Mouse (Mus musculus) inflammation-experienced regulatory T-cells, adult 16 weeks (primary cell): Measurements from ENCODE around the gene Spns3. TPM values are rescaled to one million over a fixed set of nuclear protein-coding genes. Genes with fewer than 3 reads are reported as not detected.

Experiments used
- polyA plus RNA-seq: library from polyadenylated mRNA; unstranded; fragments of 100-300 nt; shearing (Covaris generic); gene quantifications from one replicate; pipeline ENCODE4 v1.2.1, GENCODE M21; 2017

Spns3 gene
- 0.76 TPM for polyA plus RNA-seq

GRCm38 (mm10) chr11:72550134-72550988 is at the start of gene Spns3:
TSS of gene Spns3 (minus strand) at chr11:72550506.

GRCm38 (mm10) chr11:72489881-72490301 is 60.4 kb downstream of the Spns3 start, which contains the start of gene Spns2:
TSS of gene Spns2 (minus strand) at chr11:72489904.

Other genes with a start within 250 kb of the Spns3 start
- 87.9 TPM for gene Xaf1, start 248.9 kb downstream of the Spns3 start, polyA plus RNA-seq
- 0.34 TPM for gene Fbxo39, start 236.1 kb downstream of the Spns3 start, polyA plus RNA-seq
- gene Tekt1, start 188.1 kb downstream of the Spns3 start, polyA plus RNA-seq = not detected
- not detected for gene Smtnl2, start 138.8 kb downstream of the Spns3 start, polyA plus RNA-seq
- not detected for gene Ggt6, start 115.0 kb downstream of the Spns3 start, polyA plus RNA-seq
- 123 TPM for gene Mybbp1a, start 109.2 kb downstream of the Spns3 start, polyA plus RNA-seq
- gene Spns2, start 60.6 kb downstream of the Spns3 start, polyA plus RNA-seq = not detected
- 67.1 TPM for gene Ube2g1, start 56.8 kb upstream of the Spns3 start, polyA plus RNA-seq
- 77.0 TPM for gene Ankfy1, start 139.5 kb upstream of the Spns3 start, polyA plus RNA-seq
- 11.5 TPM for gene Cyb5d2, start 245.6 kb upstream of the Spns3 start, polyA plus RNA-seq
- 17.4 TPM for gene Zzef1, start 245.7 kb upstream of the Spns3 start, polyA plus RNA-seq